Mouse (Mus musculus) liver, adult 2 months (tissue): ENCODE measurements around the gene 1810024B03Rik. TPM values are rescaled to one million over a fixed set of nuclear protein-coding genes. Genes with fewer than 3 reads are reported as not detected.
"Not testable (repeated sequence)": the region's sequence is repeated elsewhere in the genome, so short reads cannot be mapped to it uniquely, and the experiment has no call there.

Experiments
- DNase-seq: peaks from one replicate; pipeline ENCODE4 v3.0.0-alpha.2; 2011; ENCODE audit warnings: low read depth, low spot score; ENCODE audit errors: extremely low read depth
- H3K27ac ChIP-seq: fragments of 200-500 bp; replicated peaks from 2 replicates; pipeline ENCODE4 v1.5.1; 2012; ENCODE audit warnings: low read depth, mild to moderate bottlenecking, control low read depth, inconsistent platforms, low read length; ENCODE audit not compliant: insufficient read depth
- H3K27me3 ChIP-seq: fragments of 200-500 bp; 2 replicates; pipeline ENCODE4 v1.6.1; 2012; ENCODE audit warnings: mild to moderate bottlenecking, moderate library complexity, low read length, inconsistent platforms; ENCODE audit not compliant: control insufficient read depth, insufficient read depth
- H3K36me3 ChIP-seq: fragments of 200-500 bp; 2 replicates; pipeline ENCODE4 v1.6.1; 2012; ENCODE audit warnings: low read length, inconsistent platforms; ENCODE audit not compliant: control insufficient read depth, insufficient read depth
- H3K4me1 ChIP-seq: fragments of 200-500 bp; 2 replicates; pipeline ENCODE4 v1.6.1; 2011; ENCODE audit warnings: low read length; ENCODE audit not compliant: control insufficient read depth, insufficient read depth
- H3K4me3 ChIP-seq: fragments of 200-500 bp; 2 replicates; pipeline ENCODE4 v1.5.1; 2011; ENCODE audit warnings: low read depth, mild to moderate bottlenecking, control low read depth, low read length, moderate library complexity; ENCODE audit not compliant: insufficient read depth
- H3K79me2 ChIP-seq: fragments of 200-500 bp; 2 replicates; pipeline ENCODE4 v1.6.1; 2012; ENCODE audit warnings: inconsistent platforms, mild to moderate bottlenecking, low read length, moderate library complexity; ENCODE audit not compliant: control insufficient read depth, insufficient read depth
- H3K9ac ChIP-seq: fragments of 200-500 bp; 2 replicates; pipeline ENCODE4 v1.6.1; 2012; ENCODE audit warnings: low read depth, mild to moderate bottlenecking, control low read depth, inconsistent platforms, low read length
- CTCF ChIP-seq: fragments of 200-500 bp; IDR thresholded peaks from 2 replicates; pipeline ENCODE4 v1.5.1; 2011; ENCODE audit warnings: low read depth, low read length, control low read depth
- POLR2A ChIP-seq: fragments of 200-500 bp; IDR thresholded peaks from 2 replicates; pipeline ENCODE4 v1.6.1; 2011; ENCODE audit warnings: low read length, control low read depth; ENCODE audit not compliant: insufficient read depth; ENCODE audit errors: extremely low read depth
- WGBS: fragments of 180-500 bp; shearing (Covaris S2); methylation state at CpG from one replicate; pipeline ENCODE4 v1.1.7; 2018; 5-methylcytosine and 5-hydroxymethylcytosine counted together
- polyA plus RNA-seq: library from polyadenylated mRNA; depleted of rRNA; stranded (reverse); fragments of >200 nt; gene quantifications from 2 replicates; pipeline ENCODE4 v1.2.3, GENCODE M21; 2012
- total RNA-seq: library from RNA; depleted of rRNA; stranded (reverse); fragments of >200 nt; gene quantifications from 2 replicates; pipeline ENCODE4 v1.2.3, GENCODE M21; 2014

The 1810024B03Rik gene
- total and polyA plus RNA-seq, 2 experiments: 0.82 to 1.2 TPM

- no peaks in the 10 kb centered on the region for H3K27me3 ChIP-seq
- H3K4me3 ChIP-seq: no peak overlapping the region
- no peak overlapping the region for H3K9ac ChIP-seq
- H3K79me2 ChIP-seq: no peaks in the 10 kb centered on the region
- 93% methylated on average over 11 of the region's 11 CpGs for WGBS
- H3K36me3 ChIP-seq: peaks cover 71% of the 10 kb centered on the region
- H3K27ac ChIP-seq: no peak overlapping the region
- TF ChIP-seq POLR2A: no peak
- TF ChIP-seq CTCF: no peak
- H3K4me1 ChIP-seq: no peaks in the 10 kb centered on the region
- DNase-seq: no peak
Observed at GRCm38 (mm10) chr2:127237897-127238610, 30.0 kb upstream of the 1810024B03Rik start.

- Histone ChIP-seq H3K79me2 (no peaks in the 10 kb centered on the region), H3K27me3 (no peaks in the 10 kb centered on the region), H3K36me3 (peaks cover 71% of the 10 kb centered on the region), H3K9ac (no peak overlapping the region), H3K4me3 (no peak overlapping the region), H3K27ac (no peak overlapping the region), H3K4me1 (no peaks in the 10 kb centered on the region)
- DNase-seq: no peak
- TF ChIP-seq CTCF: no peak
- WGBS: 99% methylated on average over 3 of the region's 3 CpGs
Observed at GRCm38 (mm10) chr2:127225261-127225660, 17.2 kb upstream of the 1810024B03Rik start.

- no peak overlapping the region for H3K27ac ChIP-seq
- no peak overlapping the region for H3K4me3 ChIP-seq
- TF ChIP-seq CTCF (no peak), POLR2A (no peak)
- DNase-seq: no peak
- H3K4me1 ChIP-seq: peaks cover 2% of the 10 kb centered on the region
- H3K9ac ChIP-seq: no peak overlapping the region
- H3K36me3 ChIP-seq: peaks cover 74% of the 10 kb centered on the region
- H3K27me3 ChIP-seq: no peaks in the 10 kb centered on the region
- no peaks in the 10 kb centered on the region for H3K79me2 ChIP-seq
- WGBS: 100% methylated on average over 5 of the region's 5 CpGs
Observed at GRCm38 (mm10) chr2:127217746-127218145, 9.7 kb upstream of the 1810024B03Rik start.

GRCm38 (mm10) chr2:127210701-127211100, 2.6 kb upstream of the 1810024B03Rik start:
- Histone ChIP-seq H3K4me1 (peaks cover 10% of the 10 kb centered on the region), H3K4me3 (no peak overlapping the region), H3K27me3 (no peaks in the 10 kb centered on the region), H3K9ac (no peak overlapping the region), H3K79me2 (peaks cover 2% of the 10 kb centered on the region; the same call in 1 of the 2 replicates), H3K27ac (no peak overlapping the region), H3K36me3 (peaks cover 39% of the 10 kb centered on the region)
- TF ChIP-seq POLR2A: no peak
- TF ChIP-seq CTCF: no peak
- no peak for DNase-seq
- WGBS: 93% methylated on average over 11 of the region's 11 CpGs

GRCm38 (mm10) chr2:127208452-127208769, 331 bp upstream of the 1810024B03Rik start:
- Histone ChIP-seq H3K36me3 (peaks cover 27% of the 10 kb centered on the region), H3K4me1 (peaks cover 8% of the 10 kb centered on the region), H3K9ac (peak overlapping the region; percentile 78), H3K27me3 (no peaks in the 10 kb centered on the region), H3K79me2 (peaks cover 2% of the 10 kb centered on the region; the same call in 1 of the 2 replicates), H3K27ac (peak overlapping the region; percentile 22), H3K4me3 (peak overlapping the region; percentile 71)
- WGBS: under 1% methylated on average over 17 of the region's 17 CpGs
- no peak for TF ChIP-seq POLR2A
- TF ChIP-seq CTCF: no peak
- DNase-seq: no peak

- WGBS: 94% methylated on average over 2 of the region's 2 CpGs
- no peak overlapping the region for H3K9ac ChIP-seq
- DNase-seq: no peak
Observed at GRCm38 (mm10) chr2:127206916-127207315, 1.2 kb downstream of the 1810024B03Rik start.

GRCm38 (mm10) chr2:127205936-127206335, 2.1 kb downstream of the 1810024B03Rik start:
- WGBS: 89% methylated on average over 4 of the region's 4 CpGs
- H3K9ac ChIP-seq, H3K4me1 ChIP-seq, DNase-seq, H3K27ac ChIP-seq, H3K4me3 ChIP-seq, H3K79me2 ChIP-seq, H3K27me3 ChIP-seq: not testable (repeated sequence)
- peaks cover 18% of the 10 kb centered on the region for H3K36me3 ChIP-seq

More at GRCm38 (mm10) chr2:127206916-127207315, 1.2 kb downstream of the 1810024B03Rik start:
- H3K79me2 ChIP-seq: peaks cover 2% of the 10 kb centered on the region; the same call in 1 of the 2 replicates
- peaks cover 26% of the 10 kb centered on the region for H3K36me3 ChIP-seq
- H3K27ac ChIP-seq: no peak overlapping the region
- no peaks in the 10 kb centered on the region for H3K27me3 ChIP-seq
- no peak overlapping the region for H3K4me3 ChIP-seq
- peaks cover 8% of the 10 kb centered on the region for H3K4me1 ChIP-seq
- TF ChIP-seq CTCF (no peak), POLR2A (no peak)
